Mouse (Mus musculus): ENCODE results near the gene Card11. TPM values are rescaled to one million over a fixed set of nuclear protein-coding genes. Genes with fewer than 3 reads are reported as not detected.

Gene Card11
- polyA plus RNA-seq, 1 experiment from 2014 or later: 1.4 TPM

Small RNA genes lying within 50 kb of the gene (microRNA-seq; reads per million reads assigned to microRNA genes)
- not detected for gene Gm44385

Other genes with a start within 250 kb of the Card11 start
- gene Gna12, start 170.2 kb downstream of the Card11 start, polyA plus RNA-seq (2015; fragmentation: Nextera tagmentation; extraction: Ambion mirVana): 7.1 and 11.0 TPM in 2 replicates
- 1.3 and 1.7 TPM in 2 replicates for gene Sdk1, start 240.9 kb upstream of the Card11 start, polyA plus RNA-seq (2015; fragmentation: Nextera tagmentation; extraction: Ambion mirVana)